Mouse (Mus musculus): ENCODE measurements around the gene Phf21b.
A peak's percentile ranks its signal among the peaks of the same experiment; 100 is the strongest.

Gene Phf21b

GRCm38 (mm10) chr15:84856006-84856995, at the start of gene Phf21b:
Gene Phf21b (minus strand): TSS chr15:84856049.
- peak; percentile 81 for DNase-seq (ENCODE audit: low spot score)

- no peak for DNase-seq (ENCODE audit: low spot score)
These were observed 48.1 kb upstream of the Phf21b start for GRCm38 (mm10) chr15:84903843-84904385.

- DNase-seq (ENCODE audit: low spot score), result peak; percentile 46
These were observed 42.2 kb upstream of the Phf21b start for GRCm38 (mm10) chr15:84898077-84898476.

- peak; percentile 9 for DNase-seq (ENCODE audit: low spot score)
These were observed 40.8 kb upstream of the Phf21b start for GRCm38 (mm10) chr15:84896664-84897063.

GRCm38 (mm10) chr15:84896216-84896615, 40.4 kb upstream of the Phf21b start:
- DNase-seq (ENCODE audit: low spot score), result peak; percentile 3

GRCm38 (mm10) chr15:84891658-84892057, 35.8 kb upstream of the Phf21b start:
- peak; percentile 52 for DNase-seq (ENCODE audit: low spot score)

- no peak for DNase-seq (ENCODE audit: low spot score)
These were observed 35.4 kb upstream of the Phf21b start for GRCm38 (mm10) chr15:84891246-84891645.

GRCm38 (mm10) chr15:84888066-84888465, 32.2 kb upstream of the Phf21b start:
- DNase-seq (ENCODE audit: low spot score), result no peak

- DNase-seq (ENCODE audit: low spot score), result no peak
These were observed 21.4 kb upstream of the Phf21b start for GRCm38 (mm10) chr15:84877029-84877815.

- DNase-seq (ENCODE audit: low spot score), result no peak
These were observed 18.0 kb upstream of the Phf21b start for GRCm38 (mm10) chr15:84873867-84874266.

- no peak for DNase-seq (ENCODE audit: low spot score)
These were observed 17.2 kb upstream of the Phf21b start for GRCm38 (mm10) chr15:84873079-84873478.

GRCm38 (mm10) chr15:84871802-84872201, 16.0 kb upstream of the Phf21b start:
- DNase-seq (ENCODE audit: low spot score), result no peak

- DNase-seq (ENCODE audit: low spot score), result no peak
These were observed 6.1 kb upstream of the Phf21b start for GRCm38 (mm10) chr15:84861911-84862310.

GRCm38 (mm10) chr15:84857623-84858022, 1.8 kb upstream of the Phf21b start:
- no peak for DNase-seq (ENCODE audit: low spot score)

- peak; percentile 7 for DNase-seq (ENCODE audit: low spot score)
These were observed 638 bp downstream of the Phf21b start for GRCm38 (mm10) chr15:84854921-84855901.

- no peak for DNase-seq (ENCODE audit: low spot score)
These were observed 1.6 kb downstream of the Phf21b start for GRCm38 (mm10) chr15:84854171-84854811.

GRCm38 (mm10) chr15:84853261-84854137, 2.4 kb downstream of the Phf21b start:
- DNase-seq (ENCODE audit: low spot score), result peak; percentile 14

- no peak for DNase-seq (ENCODE audit: low spot score)
These were observed 3.3 kb downstream of the Phf21b start for GRCm38 (mm10) chr15:84852457-84853070.

- no peak for DNase-seq (ENCODE audit: low spot score)
These were observed 5.5 kb downstream of the Phf21b start for GRCm38 (mm10) chr15:84850321-84850720.
